Mouse (Mus musculus) ES-CJ7 (cell line): ENCODE measurements at regions not wholly inside any gene's neighbourhood (a gene's known extent, or its start where the extent isn't known, plus 50 kb on each side); places are given as distances from the start of the nearest gene placed in this dataset.
A peak's percentile ranks its signal among the peaks of the same experiment; 100 is the strongest.

Experiments used
- DNase-seq: peaks from one replicate; pipeline ENCODE4 v3.0.0; 2011; ENCODE audit warnings: low read depth, low spot score

DNA sequence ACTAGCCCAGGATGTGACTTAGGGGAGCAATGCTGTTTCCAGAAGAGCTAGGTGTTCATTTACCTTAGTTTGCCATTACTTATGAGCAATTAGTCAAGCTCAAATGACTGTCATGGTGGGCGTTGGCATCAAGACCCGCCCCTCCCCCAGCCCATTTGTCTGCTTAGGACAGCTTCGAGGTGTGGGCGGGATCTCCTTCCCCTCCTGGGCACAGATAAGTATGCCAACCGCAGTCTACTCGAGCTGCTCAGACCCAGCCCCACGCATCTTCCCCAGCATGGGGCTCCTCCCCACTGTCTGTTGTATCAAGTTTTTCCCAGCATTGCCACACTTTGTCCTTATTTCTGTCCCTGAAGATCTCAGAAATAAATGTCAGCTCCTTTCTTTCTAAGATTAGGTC is 179.6 kb downstream of the Sp3 start:
- no peak for DNase-seq

DNA sequence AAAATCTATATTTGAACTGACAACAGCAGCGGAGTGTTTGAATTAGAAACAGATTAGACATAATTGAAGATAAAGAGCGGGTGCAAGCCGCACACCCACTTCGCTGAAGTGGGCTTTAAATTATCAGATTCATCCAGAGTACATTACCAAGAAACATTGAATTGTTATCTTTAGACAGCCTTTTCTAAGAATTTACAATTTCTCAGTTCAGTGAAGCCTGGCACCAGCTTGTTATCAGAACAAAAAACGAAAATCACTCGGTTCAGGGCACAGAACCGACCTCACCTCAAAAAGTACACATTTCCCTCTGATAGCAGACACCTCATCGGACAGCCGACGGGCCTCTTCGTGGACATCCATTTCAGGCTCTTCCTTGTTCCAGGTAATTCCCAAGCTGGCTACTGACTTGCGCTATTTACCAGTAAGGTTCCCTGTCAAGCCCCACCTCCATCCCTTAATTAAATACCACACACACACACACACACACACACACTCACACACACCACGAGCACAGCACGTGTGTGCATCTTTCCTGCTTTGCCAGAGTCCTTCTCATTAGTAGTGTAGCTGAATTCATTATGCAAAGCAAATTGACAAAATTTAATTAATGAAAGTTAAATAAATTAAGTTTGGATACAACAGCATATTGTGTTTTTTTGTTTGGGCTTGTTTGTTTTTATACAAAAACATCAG is 166.8 kb downstream of the Sp3 start:
- no peak for DNase-seq

DNA sequence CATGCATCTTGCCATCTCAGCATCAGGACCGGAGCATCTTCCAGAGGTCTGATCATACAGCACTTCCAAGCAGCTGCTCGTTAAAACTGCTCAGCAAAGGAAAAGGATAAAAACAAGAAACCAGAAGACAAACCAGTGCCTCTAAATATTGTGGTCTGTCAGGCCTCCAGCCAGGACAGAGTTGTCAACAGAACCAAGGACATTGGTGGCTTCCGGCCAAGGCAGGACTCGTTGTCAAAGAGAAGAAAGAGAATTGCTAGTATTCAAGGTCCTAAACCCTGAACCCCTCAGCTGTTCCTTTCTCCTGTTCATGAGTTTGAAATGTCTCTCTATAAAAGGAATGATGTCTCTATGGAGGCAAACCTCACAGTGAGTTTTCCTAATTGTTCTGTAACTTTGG is 155.0 kb downstream of the Sp3 start:
- no peak for DNase-seq

DNA sequence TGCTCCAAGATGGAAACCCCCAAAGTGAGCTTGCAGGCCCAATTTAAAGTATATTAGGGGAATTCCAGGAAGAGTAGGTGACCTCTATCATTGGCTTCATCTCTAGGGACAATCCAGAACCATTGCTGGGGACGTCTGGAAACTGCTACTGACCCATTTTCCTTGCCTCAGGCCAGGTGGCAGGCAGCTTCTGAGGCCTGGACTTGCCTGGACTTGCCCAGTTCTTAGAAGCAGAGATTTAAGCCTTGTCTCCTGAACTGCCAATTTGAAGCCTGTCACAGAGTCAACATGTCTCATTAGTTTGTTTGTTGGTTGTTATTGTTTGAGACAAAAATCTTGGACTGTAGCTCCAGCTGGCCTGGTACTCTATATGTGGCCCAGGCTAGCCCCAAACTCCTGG is 151.1 kb downstream of the Sp3 start:
- no peak for DNase-seq

DNA sequence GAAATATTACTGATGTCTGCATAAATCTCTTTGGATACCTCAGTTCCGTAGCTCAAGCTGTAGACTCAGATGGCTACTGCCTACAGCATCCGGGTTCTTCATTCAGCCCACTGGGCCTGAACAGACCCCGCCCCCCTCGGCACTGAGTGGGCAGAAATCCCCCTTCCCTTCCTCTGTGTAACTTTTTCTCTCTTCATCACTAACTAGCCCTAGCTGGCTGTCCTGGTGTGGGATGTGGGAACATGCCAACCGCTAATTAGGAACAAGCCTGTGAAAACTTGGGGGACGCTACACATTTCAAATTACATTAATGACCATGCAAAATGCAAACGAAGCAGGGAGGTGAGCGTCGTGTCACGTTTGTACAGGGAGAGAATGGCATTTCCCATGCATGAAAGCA is 147.5 kb downstream of the Sp3 start:
- no peak for DNase-seq

DNA sequence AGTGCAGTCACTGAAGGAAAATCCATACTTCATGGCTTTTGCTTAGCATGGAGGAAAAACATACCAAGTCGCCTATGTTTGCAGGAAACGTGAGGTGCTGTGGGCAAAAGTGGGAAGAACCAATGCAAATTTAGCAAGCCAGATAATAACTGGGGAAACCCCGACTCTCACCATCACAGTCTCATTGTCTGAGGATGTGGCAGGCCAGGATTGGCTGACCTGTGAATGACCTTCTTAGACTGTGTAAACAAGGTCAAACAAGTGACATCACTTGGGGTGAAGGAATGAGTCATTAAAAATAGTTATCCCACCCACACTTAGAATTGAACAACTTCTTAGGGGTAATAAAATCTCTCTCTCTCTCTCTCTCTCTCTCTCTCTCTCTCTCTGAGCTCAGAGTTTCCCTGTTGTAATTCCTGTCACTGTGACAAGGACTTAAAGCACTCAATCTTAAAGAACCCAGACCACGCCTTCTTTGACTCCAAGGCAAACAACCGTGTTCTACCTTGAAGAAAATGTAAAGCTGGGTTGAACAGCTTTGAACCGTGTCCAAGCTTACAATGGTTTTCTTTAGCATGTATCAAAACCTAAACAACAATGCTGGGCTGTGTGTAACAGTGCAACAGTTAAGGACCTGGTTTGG is 142.0 kb downstream of the Sp3 start:
- peak; percentile 46 for DNase-seq

DNA sequence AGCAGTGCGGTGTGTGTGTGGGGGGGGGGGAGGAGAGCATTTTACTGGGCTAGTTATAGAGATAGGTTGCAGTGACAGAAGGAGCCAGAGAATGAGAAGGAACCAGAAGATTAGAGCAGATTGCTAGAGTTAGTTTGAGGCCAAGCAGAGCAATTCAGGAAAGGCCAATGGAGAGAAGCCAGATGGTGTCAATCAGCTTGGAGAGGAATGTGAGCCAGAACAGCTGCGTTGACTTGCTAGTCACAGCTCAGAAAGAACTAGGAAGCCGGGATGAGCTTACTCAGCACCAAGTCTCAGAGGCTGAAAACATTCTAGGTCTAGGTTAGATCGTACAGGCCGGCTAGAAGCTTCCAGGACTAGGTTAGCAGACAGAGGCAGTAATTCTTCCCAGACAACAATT is 140.6 kb downstream of the Sp3 start:
- DNase-seq = no peak

DNA sequence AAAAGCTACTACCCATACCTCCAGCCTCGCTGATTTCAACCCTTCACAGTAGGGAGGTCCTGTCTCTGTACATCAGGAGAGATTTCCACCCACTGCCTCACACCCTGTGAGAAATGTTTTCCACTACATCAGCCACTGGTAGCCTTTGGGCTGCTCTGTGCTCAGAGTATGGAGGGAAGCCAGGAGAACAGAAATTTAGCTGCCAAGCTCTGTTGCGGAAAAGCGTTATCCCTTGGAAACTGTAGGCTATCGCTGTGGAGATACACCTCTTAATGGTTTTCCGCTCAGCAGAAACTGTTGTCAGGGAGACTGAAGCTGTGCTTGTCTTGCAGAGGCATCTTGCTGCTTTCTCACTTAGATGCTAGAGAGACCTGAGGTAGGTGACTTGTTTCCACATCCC is 138.9 kb downstream of the Sp3 start:
- DNase-seq = no peak

DNA sequence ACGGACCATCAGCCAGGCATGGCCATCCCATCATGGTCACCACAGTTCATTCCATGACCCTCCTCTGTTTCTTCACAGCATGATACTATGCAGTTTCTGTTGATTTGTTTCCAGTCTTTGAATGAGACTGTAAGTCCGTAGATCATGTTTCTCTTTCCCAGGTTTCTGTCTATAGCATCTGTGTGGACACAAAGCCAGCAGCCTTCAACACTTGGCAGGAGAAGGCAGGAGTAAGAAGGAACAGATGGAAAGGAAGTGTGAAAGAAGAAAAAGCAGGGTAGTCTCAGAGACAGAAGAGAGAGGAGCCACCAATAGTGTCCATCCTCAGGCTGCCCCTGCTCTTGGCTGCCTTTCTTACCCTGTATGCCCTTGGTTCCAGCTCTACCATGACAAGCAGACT is 136.6 kb downstream of the Sp3 start:
- DNase-seq = no peak

DNA sequence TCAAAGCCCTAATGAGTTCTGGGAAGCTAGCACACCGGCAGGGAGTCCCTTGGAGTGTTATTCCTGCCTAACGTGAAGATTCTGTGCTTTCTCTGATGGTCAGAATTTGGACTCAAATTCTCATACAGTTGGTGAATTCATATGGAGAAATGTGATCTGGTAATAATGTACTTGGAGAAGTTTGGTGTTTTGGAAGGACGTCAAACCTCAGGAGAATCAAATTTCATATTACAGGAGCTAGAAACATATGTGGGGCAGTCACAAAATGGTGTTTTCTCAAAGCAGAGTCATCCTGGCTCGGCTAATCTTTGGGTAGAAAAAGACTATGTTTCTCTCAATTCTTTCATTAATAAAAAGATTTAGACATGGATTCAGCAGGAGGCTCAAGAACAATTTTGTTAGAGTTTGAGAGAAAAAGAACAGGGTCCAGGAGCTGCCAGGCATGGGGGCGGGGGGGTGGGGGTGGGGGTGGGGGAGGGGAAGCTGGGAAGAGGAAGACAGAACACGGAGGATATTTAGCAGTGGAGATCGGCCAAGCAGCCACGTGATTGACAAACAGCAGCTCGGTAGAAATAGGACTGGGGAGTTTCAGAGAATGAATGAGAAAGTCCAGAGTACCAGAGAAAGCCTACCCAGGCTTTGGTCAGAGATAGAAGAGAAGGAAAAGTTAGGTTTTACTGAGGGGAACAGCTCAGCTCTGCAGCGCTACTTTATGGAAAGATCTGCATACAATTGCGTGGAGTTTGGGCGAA is 130.6 kb downstream of the Sp3 start:
- no peak for DNase-seq

DNA sequence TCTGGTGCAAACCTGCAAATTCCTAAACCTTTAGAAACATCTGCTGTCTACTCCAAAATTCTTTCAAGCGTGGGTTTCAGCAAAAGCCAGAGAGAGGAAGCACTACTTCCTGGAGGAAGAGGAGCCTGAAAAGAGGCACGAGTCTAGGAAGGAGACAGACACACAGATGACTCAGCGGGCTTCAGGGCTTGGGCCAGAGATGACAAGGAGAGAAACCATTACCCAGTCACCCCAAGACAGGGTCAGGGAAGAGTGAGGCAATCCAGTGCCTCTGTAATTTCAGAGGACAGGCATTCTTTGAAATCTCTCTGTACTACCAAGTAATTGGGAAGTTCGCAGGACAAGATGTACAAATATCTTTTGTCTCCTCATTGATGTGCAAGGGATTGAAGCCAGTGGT is 127.7 kb downstream of the Sp3 start:
- no peak for DNase-seq

DNA sequence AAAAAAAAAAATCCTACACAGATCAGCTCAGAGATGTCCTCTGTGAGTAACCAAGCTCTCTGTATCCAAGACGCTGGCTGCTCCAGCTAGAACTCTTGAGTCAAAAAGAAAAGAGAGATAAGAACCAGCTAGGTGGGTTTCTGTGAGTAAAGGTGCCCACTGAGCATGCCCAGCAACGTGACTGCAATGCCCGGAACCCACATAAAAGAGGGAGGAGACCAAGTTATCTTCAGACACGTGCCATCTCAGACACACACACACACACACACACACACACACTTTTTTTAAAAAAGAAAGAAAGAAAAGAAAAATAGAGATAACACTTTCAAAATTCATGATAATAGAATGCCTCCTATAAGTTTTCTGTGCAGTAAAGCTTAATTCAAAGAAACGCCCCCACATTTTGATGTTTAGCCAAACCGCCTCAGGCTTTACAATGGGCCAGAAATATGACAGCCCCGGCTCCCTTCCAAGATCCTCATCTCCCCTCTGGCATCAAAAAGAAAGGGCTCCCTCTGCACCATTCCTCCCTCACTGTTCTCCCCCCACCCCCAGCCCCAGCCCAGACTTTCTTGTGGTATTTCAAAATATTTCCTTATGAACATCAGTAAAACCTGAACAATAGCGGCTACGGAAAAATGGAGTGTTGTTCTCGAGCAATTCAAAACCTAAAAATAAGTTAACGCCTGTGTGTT is 124.8 kb downstream of the Sp3 start:
- no peak for DNase-seq

DNA sequence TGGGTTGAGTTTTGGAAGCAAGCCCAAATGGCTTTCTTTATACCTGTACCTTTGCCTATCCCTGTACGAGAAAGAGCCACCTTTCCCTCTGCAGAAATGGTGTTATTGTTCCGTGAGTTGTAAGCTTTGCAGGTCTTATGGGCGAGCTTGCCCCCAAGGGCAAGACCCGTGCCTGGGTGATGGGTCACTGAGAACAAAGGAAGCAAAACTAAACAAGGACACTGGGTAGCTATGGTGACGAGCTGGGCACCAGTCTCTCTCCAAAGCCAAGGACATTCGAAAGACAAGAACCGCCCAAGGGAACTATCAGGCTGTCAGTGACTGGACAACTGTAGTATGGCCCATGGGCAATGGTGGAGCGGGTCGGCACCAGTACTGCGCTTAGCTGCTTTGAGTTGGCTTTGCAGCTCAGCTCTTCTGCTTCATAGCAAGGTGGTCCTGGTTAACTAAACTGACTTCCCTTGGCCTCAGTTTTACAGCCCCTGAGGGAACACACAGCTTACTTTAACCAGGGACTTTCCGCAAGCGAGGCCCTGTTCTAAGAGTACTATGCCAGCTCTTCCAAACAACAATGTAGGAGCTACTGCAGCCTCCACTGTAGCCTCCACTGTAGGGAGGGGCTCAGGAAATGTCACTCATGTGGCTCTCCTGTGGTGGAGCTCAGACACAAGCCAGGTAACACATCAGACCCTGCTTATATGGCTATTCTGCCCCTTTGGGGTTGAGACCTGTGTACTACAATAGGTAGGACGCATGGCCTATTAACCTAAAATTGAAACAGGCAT is 124.1 kb downstream of the Sp3 start:
- no peak for DNase-seq

DNA sequence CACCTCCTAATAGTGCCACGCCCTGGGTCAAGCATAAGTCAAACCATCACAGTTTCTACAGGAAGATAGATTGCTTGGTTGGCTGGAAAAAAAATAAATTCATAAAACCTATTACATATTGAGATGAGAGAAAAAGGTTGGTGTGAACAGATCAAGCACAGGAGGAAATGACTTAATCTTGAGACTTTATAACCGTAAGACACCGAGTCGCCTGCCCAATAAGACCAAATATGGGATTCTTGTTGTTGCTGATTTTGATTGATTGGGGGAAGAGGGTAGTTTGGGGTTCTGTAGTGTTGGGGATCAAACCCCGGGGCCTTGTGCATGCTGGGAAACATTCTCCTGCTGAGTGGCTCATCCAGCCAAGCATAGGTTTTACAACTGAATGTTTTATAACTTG is 122.9 kb downstream of the Sp3 start:
- no peak for DNase-seq

DNA sequence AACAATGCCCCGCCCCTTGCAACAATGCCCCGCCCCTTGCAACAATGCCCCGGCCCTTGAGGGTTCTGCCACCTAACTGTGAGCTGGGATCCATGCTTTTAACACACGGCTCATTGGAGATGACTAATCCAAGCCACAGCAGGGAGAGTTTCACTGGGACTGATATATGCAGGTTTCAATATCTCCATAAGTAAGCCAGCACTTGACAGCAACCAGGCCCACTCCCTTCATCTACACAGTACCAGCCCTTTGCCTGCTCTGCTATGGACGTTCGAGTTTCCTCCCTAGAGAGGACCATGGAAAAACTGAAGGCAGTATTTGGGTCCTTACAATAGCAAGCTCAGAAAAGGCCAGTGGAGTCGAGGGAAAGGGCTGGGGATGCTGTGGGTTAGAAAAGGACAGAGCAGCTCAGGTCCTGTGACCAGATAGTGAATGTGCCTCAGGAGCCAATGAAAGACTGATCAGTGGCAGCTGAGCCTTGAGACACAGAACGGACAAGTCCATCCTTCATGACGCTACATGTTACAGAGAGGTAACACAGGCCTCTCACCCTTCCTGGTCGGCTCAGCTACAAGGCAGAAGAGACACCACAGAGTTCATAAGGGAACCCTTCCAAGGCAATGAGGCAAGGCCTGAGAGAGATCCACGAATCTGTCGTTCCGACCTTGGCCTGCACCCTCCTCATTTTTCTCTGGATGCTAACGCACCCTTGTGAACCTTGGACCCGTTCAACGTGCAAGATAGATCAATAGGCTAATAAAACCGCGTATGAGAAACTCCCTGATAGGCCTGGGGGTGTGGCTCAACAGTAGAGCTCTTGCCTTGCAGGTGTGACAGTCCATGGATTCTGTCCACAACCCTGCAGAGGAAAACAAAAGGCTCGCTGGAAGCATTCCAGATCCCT is 114.5 kb downstream of the Sp3 start:
- DNase-seq = peak; percentile 72

DNA sequence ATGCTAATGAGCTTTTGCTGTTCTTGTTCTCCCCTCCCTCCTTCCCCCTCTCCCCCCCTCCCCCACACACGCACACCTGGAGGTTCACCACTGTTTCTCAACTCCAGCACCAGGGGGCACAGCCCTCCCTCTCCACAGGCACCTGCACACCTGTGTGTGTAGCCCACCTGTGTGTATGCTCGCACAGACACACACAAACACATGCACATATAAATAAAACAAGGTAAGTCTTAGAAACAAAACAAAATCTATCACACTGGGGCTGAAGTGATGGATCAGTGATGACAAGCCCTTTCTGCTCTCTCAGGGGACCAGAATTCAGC is 113.9 kb downstream of the Sp3 start:
- DNase-seq = no peak

DNA sequence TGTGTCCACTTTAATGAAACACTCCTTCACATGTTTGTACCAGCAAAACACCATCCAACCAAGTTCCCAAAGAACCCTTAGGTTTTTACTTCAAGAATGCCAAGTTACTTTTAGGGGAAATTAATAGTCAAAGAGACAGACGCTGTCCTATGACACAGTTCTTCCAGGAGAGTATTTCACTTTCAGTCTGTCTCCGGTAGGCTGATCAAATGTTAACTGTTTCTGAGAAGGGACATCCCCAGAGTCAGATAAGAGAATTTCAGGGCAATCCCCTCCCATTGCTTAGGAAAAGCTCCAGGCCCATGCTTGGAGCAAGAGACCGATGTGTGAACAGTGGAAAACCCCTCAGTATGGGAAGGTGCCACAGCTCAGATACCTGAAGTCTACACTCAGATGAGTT is 112.1 kb downstream of the Sp3 start:
- DNase-seq = no peak

DNA sequence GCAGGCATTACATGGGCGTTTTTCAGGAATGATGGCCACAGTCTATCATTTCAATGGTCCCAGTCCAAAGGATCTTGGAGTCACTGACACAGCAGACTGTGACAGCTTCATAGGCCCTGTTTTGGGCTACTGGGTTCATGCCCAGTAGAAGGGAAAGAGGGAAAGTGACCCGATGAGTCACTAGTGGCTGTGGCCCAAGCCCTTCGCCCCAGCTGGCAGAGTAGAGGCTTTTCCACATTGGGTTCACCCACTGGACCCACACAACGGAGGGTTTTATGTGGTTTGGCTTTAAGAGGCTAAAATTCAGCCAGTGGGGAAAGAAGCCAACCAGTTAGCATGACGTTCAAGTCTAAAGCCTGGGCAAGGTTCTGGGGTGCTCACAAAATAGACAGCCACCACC is 108.4 kb downstream of the Sp3 start:
- no peak for DNase-seq

DNA sequence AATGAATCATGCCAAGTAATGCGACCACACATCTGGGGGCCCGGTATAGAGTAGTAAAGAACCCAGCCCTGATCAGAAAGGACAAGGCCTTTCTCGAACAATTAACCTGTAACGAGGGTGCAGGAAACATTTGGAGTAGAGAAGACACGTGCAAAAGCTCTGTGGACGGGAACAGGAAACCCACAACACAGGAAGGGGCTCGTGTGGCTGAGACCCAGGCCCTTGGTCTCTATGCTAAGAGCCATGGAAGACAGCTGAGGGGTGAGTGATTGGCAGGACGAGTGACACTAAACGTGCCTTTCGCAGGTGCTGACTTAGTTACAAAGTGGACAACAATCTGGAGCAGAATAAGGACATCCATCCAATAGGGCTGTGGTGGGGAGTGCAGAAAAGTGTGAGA is 106.3 kb downstream of the Sp3 start:
- DNase-seq = no peak

DNA sequence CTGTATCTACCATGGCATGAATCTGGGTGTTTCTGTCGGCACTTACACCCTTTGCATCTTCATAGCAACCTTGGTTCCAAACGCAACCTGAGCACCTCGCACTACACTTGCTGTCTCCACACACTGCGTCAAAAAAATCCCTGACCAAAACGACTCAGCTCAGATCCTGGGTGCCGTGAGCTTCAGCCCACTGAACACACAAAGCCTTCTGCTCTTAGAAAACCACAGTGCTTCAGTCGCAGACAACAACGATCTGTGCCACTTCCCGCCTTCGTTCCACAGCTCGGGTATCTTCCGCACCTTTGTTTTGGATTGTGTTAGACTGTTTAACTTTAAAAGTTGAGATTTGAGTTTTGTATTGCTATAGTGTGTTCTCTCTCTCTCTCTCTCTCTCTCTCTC is 105.7 kb downstream of the Sp3 start:
- no peak for DNase-seq

DNA sequence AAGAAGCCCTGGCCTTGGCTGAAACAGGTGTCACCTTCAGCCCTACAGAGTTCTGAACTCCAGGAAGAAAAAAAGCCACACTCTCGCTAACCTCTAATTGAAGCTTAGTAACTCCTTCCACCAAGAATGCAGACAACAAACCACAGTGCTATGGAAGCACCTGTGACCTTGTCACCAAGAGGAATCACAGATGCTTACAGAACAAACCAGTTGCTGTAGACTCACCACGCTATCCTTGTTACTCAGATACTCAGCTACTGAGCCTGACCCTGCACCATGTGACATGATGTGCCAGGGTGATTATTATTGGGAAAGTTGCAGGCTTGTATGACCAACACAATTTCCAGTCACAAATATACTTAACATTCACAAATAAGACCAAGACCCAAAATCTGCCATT is 104.6 kb downstream of the Sp3 start:
- no peak for DNase-seq
